ENCODE assay signal across 42 mouse cellular contexts in the genomic region with DNA sequence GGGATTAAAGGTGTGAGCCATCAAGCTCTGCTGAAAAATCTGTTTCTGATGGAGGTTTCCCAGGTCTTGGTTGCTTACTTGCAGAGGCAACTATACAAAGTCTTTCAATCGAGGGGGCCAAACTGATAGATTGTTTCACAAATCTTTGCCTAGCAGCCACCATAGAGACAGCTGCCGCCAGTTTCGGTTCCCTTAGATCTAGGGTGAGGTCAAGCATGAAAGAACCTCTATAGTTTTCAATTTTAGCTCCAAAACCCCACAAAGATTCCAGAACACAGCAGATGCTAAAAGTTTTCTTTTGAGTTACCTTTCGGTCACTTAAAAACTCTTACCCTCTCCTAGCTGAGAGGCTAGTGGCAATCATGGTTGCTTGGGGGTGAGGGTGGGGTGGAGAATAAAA. TPM values are rescaled to one million over a fixed set of nuclear protein-coding genes. Genes with fewer than 3 reads are reported as not detected.
DNase-seq lines count a peak whose midpoint lies in the region; ATAC-seq and TF ChIP-seq lines count a peak whose summit lies in the region.
"Had no signal": no experiment of that assay in that cellular context is flagged by ENCODE, and none has a peak within 500 bp of the region (broad histone marks: within the 10 kb centered on the region; RNA-seq: fewer than 3 reads in every experiment).

No protein-coding gene starts in this region.

- peak; percentile 91 for DNase-seq in A20 (ENCODE audit: low read depth, low spot score)
- no peak for DNase-seq in lung, postnatal 25 days (ENCODE audit: low spot score)
- no peak for DNase-seq in urinary bladder, postnatal 25 days (ENCODE audit: low spot score)
- DNase-seq: adrenal gland, adult 2 months; cerebellum, adult 11-12 months; cerebellum, adult 9-11 months; gastrocnemius, postnatal 25 days; heart, postnatal 10 days; kidney, adult 9 months; kidney, postnatal 10 days; layer of hippocampus, adult 9-11 months; liver; lung, adult 2 months; lung, postnatal 10 days; thymus, adult 2 months; thymus, postnatal 36 days had no signal

- 95% methylated on average over 4 of the region's 4 CpGs for WGBS in intestine, postnatal 0 days
- WGBS in intestine, embryonic 15.5 days, result 95% methylated on average over 4 of the region's 4 CpGs
- WGBS in bone marrow, adult 2 months, result 68% methylated on average over 4 of the region's 4 CpGs
- 54% methylated on average over 4 of the region's 4 CpGs for WGBS in macrophage (ENCODE audit: missing documents)
- 62% methylated on average over 4 of the region's 4 CpGs for WGBS in hindbrain, embryonic 12.5 days

- TF ChIP-seq CTCF in intestine, postnatal 0 days (IDR thresholded peaks at IDR 0.05; ENCODE audit: low read depth), result no peak
- TF ChIP-seq CTCF in bone marrow, adult 2 months (IDR thresholded peaks at IDR 0.05; ENCODE audit: control insufficient read depth, insufficient read depth, low read length), result no peak

- no peak overlapping the region for H3K9ac ChIP-seq in intestine, postnatal 0 days (ENCODE audit: low read depth, low read length)
- no peak overlapping the region for H3K9ac ChIP-seq in intestine, embryonic 15.5 days
- no peak overlapping the region for H3K9ac ChIP-seq in hindbrain, embryonic 12.5 days
- H3K9ac ChIP-seq: embryonic facial prominence, embryonic 15.5 days; forebrain, embryonic 13.5 days; heart, embryonic 13.5 days; hindbrain, embryonic 15.5 days; liver, embryonic 14.5 days; midbrain, embryonic 13.5 days; neural tube, embryonic 15.5 days had no signal

- H3K27me3 ChIP-seq in intestine, postnatal 0 days (replicated peaks; ENCODE audit: control insufficient read depth, insufficient read depth, low read length), result no peaks in the 10 kb centered on the region
- no peaks in the 10 kb centered on the region for H3K27me3 ChIP-seq in intestine, embryonic 15.5 days (replicated peaks)
- H3K27me3 ChIP-seq in hindbrain, embryonic 12.5 days, result no peaks in the 10 kb centered on the region
- H3K27me3 ChIP-seq: embryonic facial prominence, embryonic 15.5 days; forebrain, embryonic 13.5 days; heart, embryonic 13.5 days; hindbrain, embryonic 15.5 days; megakaryocyte, embryonic 14.5 days; midbrain, embryonic 13.5 days; neural tube, embryonic 15.5 days had no signal

- no peaks in the 10 kb centered on the region for H3K79me2 ChIP-seq in macrophage (ENCODE audit: inconsistent target)

- no peaks in the 10 kb centered on the region; the same call in 1 of the 2 replicates for H3K36me3 ChIP-seq in intestine, postnatal 0 days (ENCODE audit: control insufficient read depth, insufficient read depth)
- H3K36me3 ChIP-seq in intestine, embryonic 15.5 days, result no peaks in the 10 kb centered on the region
- H3K36me3 ChIP-seq in macrophage (ENCODE audit: inconsistent target), result no peaks in the 10 kb centered on the region
- no peaks in the 10 kb centered on the region for H3K36me3 ChIP-seq in hindbrain, embryonic 12.5 days
- H3K36me3 ChIP-seq: embryonic facial prominence, embryonic 10.5 days; embryonic facial prominence, embryonic 15.5 days; heart, embryonic 13.5 days; hindbrain, embryonic 15.5 days; midbrain, embryonic 13.5 days; neural tube, embryonic 15.5 days had no signal

- no peak overlapping the region for H3K4me2 ChIP-seq in intestine, postnatal 0 days (replicated peaks; ENCODE audit: low read depth)
- no peak overlapping the region for H3K4me2 ChIP-seq in intestine, embryonic 15.5 days (replicated peaks)
- H3K4me2 ChIP-seq in hindbrain, embryonic 12.5 days (replicated peaks), result no peak overlapping the region
- H3K4me2 ChIP-seq: embryonic facial prominence, embryonic 15.5 days; forebrain, embryonic 13.5 days; heart, embryonic 13.5 days; hindbrain, embryonic 15.5 days; midbrain, embryonic 13.5 days; neural tube, embryonic 15.5 days had no signal

- H3K9me3 ChIP-seq in intestine, postnatal 0 days (ENCODE audit: control insufficient read depth), result no peaks in the 10 kb centered on the region
- no peaks in the 10 kb centered on the region for H3K9me3 ChIP-seq in intestine, embryonic 15.5 days
- no peaks in the 10 kb centered on the region for H3K9me3 ChIP-seq in hindbrain, embryonic 12.5 days (replicated peaks)
- H3K9me3 ChIP-seq: embryonic facial prominence, embryonic 10.5 days; embryonic facial prominence, embryonic 15.5 days; forebrain, embryonic 13.5 days; heart, embryonic 13.5 days; hindbrain, embryonic 15.5 days; midbrain, embryonic 13.5 days; neural tube, embryonic 15.5 days had no signal

- no peak for TF ChIP-seq POLR2A in bone marrow, adult 2 months (IDR thresholded peaks at IDR 0.05; ENCODE audit: borderline replicate concordance, control insufficient read depth, low read depth, low read length)

- 0 out of 2 replicates have a peak overlapping the region, but pooled peaks have one; percentile 16 for H3K27ac ChIP-seq in intestine, postnatal 0 days (ENCODE audit: low read depth, low read length)
- H3K27ac ChIP-seq in intestine, embryonic 15.5 days, result no peak overlapping the region
- H3K27ac ChIP-seq in bone marrow, adult 2 months (ENCODE audit: control insufficient read depth, insufficient read depth, low read depth, low read length, poor library complexity), result peak overlapping the region; percentile 74; the same call in 1 of the 2 replicates
- peak overlapping the region; percentile 13; the same call in 1 of the 2 replicates for H3K27ac ChIP-seq in macrophage
- no peak overlapping the region for H3K27ac ChIP-seq in hindbrain, embryonic 12.5 days
- H3K27ac ChIP-seq: embryonic facial prominence, embryonic 10.5 days; embryonic facial prominence, embryonic 15.5 days; forebrain, embryonic 13.5 days; heart, adult 2 months; heart, embryonic 13.5 days; hindbrain, embryonic 15.5 days; liver, embryonic 14.5 days; midbrain, embryonic 13.5 days; neural tube, embryonic 15.5 days had no signal

- no peak for ATAC-seq in intestine, postnatal 0 days
- no peak for ATAC-seq in intestine, embryonic 15.5 days
- no peak for ATAC-seq in hindbrain, embryonic 12.5 days (ENCODE audit: low FRiP score)
- ATAC-seq: activated CD4-positive, CD25-positive, alpha-beta regulatory T cell, adult 4 months; inflammation-experienced regulatory T-cells, adult 6 months; midbrain, embryonic 13.5 days had no signal

- no peaks in the 10 kb centered on the region; the same call in 1 of the 2 replicates for H3K4me1 ChIP-seq in intestine, postnatal 0 days (replicated peaks; ENCODE audit: control insufficient read depth, insufficient read depth, low read length)
- peaks cover 28% of the 10 kb centered on the region for H3K4me1 ChIP-seq in intestine, embryonic 15.5 days (replicated peaks)
- peaks cover 5% of the 10 kb centered on the region for H3K4me1 ChIP-seq in bone marrow, adult 2 months (ENCODE audit: control insufficient read depth, insufficient read depth, low read length)
- peaks cover 10% of the 10 kb centered on the region; the same call in 1 of the 2 replicates for H3K4me1 ChIP-seq in hindbrain, embryonic 12.5 days
- H3K4me1 ChIP-seq: embryonic facial prominence, embryonic 15.5 days; hindbrain, embryonic 15.5 days; neural tube, embryonic 15.5 days had no signal

- H3K4me3 ChIP-seq in intestine, postnatal 0 days (ENCODE audit: low read depth, low read length), result no peak overlapping the region
- H3K4me3 ChIP-seq in intestine, embryonic 15.5 days (replicated peaks), result no peak overlapping the region
- H3K4me3 ChIP-seq in bone marrow, adult 2 months (replicated peaks; ENCODE audit: control insufficient read depth, low read depth, low read length), result no peak overlapping the region
- no peak overlapping the region for H3K4me3 ChIP-seq in macrophage (ENCODE audit: inconsistent target)
- H3K4me3 ChIP-seq in hindbrain, embryonic 12.5 days, result no peak overlapping the region
- H3K4me3 ChIP-seq: embryonic facial prominence, embryonic 10.5 days; embryonic facial prominence, embryonic 15.5 days; forebrain, embryonic 13.5 days; heart, adult 2 months; heart, embryonic 13.5 days; hindbrain, embryonic 15.5 days; megakaryocyte, embryonic 14.5 days; midbrain, embryonic 13.5 days; neural tube, embryonic 15.5 days had no signal

RNA-seq across cellular contexts. Expression of a gene that starts 20.3 kb away (rescaled TPM):
- polyA plus RNA-seq in intestine, postnatal 0 days (2015; fragmentation: Nextera tagmentation; extraction: Ambion mirVana), result 0.25 and 0.51 TPM in 2 replicates
- polyA plus RNA-seq in intestine, embryonic 15.5 days (2015; fragmentation: Nextera tagmentation; extraction: Ambion mirVana), result 0.49 and 0.64 TPM in 2 replicates
- polyA plus RNA-seq in bone marrow, adult 2 months (2011; ENCODE audit: insufficient read depth, insufficient read length, low replicate concordance, missing spikeins), result not detected in 2 replicates
- not detected for total RNA-seq in macrophage (2018; cell fraction: chromatin; rRNA removed)
- total RNA-seq in macrophage (2018; cell fraction: cytosol; rRNA removed), result not detected
- total RNA-seq in macrophage (2018; cell fraction: nucleus; rRNA removed), result not detected
- not detected in 3 replicates for polyA plus RNA-seq in macrophage (2018)
- 0.60 TPM in 1 of 2 replicates, not detected in the other for polyA plus RNA-seq in hindbrain, embryonic 12.5 days (2016; fragmentation: Nextera tagmentation; extraction: Ambion mirVana)
- total RNA-seq: adrenal gland, adult 2 months; adrenal gland, postnatal 4 days; ES-E14; gastrocnemius, adult 18-20 months; gastrocnemius, postnatal 25 days; heart, adult 2 months; heart, postnatal 10 days; hematopoietic stem cell, adult 5-6 weeks; left cerebral cortex, adult 18-20 months; left cerebral cortex, postnatal 14 days had no signal
- polyA plus RNA-seq: activated CD4-positive, CD25-positive, alpha-beta regulatory T cell, adult 4 months; adrenal gland, adult 2 months; embryonic facial prominence, embryonic 15.5 days; forebrain, embryonic 13.5 days; frontal cortex, adult 2 months; heart, adult 2 months; heart, embryonic 13.5 days; inflammation-experienced regulatory T-cells, adult 6 months; large intestine, adult 2 months; limb, embryonic 11.5 days; liver, embryonic 14.5 days; lung, adult 2 months; midbrain, embryonic 13.5 days; neural tube, embryonic 15.5 days; thymus, adult 2 months had no signal

RNA-seq across cellular contexts. Expression of a gene that starts 25.7 kb away (rescaled TPM):
- 21.0 and 21.2 TPM in 2 replicates for polyA plus RNA-seq in intestine, postnatal 0 days (2015; fragmentation: Nextera tagmentation; extraction: Ambion mirVana)
- 30.2 and 32.1 TPM in 2 replicates for polyA plus RNA-seq in intestine, embryonic 15.5 days (2015; fragmentation: Nextera tagmentation; extraction: Ambion mirVana)
- 1.0 and 2.2 TPM in 2 replicates for polyA plus RNA-seq in bone marrow, adult 2 months (2011; ENCODE audit: insufficient read depth, insufficient read length, low replicate concordance, missing spikeins)
- 10 to 100 TPM in 7 of 26 experiments, 1 to 10 TPM in 19; 2.8 to 41.6 (median 7.7) TPM for total RNA-seq in macrophage (2018; cell fraction: chromatin; rRNA removed)
- 1 to 10 TPM in 23 of 26 experiments, under 1 TPM in 3; 0.85 to 3.1 (median 1.7) TPM for total RNA-seq in macrophage (2018; cell fraction: cytosol; rRNA removed)
- total RNA-seq in macrophage (2018; cell fraction: nucleus; rRNA removed), result 10 to 100 TPM in 4 of 26 experiments, 1 to 10 TPM in 22; 1.1 to 30.8 (median 4.9) TPM
- polyA plus RNA-seq in macrophage (2018), result 1.3 to 1.4 TPM (median 1.3 TPM) in 3 replicates
- 11.1 and 11.3 TPM in 2 replicates for polyA plus RNA-seq in hindbrain, embryonic 12.5 days (2016; fragmentation: Nextera tagmentation; extraction: Ambion mirVana)

Comparison
In these comparisons a context has a peak if more than half of its experiments do, and no peak if none do; other contexts are left out.
1. H3K27ac ChIP-seq: peak in intestine, postnatal 0 days (single experiment), bone marrow, adult 2 months (single experiment) and macrophage (single experiment); none in intestine, embryonic 15.5 days (single experiment) and hindbrain, embryonic 12.5 days (single experiment).